Mouse (Mus musculus) E14TG2a.4 (cell line): Measurements from ENCODE around the gene Zbtb9.

Source experiments
- H3K27me3 ChIP-seq: 2 replicates; pipeline ENCODE4 v1.6.1; 2014; ENCODE audit warnings: low read length, control low read depth; ENCODE audit not compliant: insufficient read depth
- H3K36me3 ChIP-seq: 2 replicates; pipeline ENCODE4 v1.6.1; 2014; ENCODE audit warnings: low read length, control low read depth; ENCODE audit not compliant: insufficient read depth
- H3K4me1 ChIP-seq: replicated peaks from 2 replicates; pipeline ENCODE4 v1.6.1; 2014; ENCODE audit warnings: low read depth, low read length, control low read depth
- H3K4me3 ChIP-seq: replicated peaks from 2 replicates; pipeline ENCODE4 v1.5.1; 2014; ENCODE audit warnings: mild to moderate bottlenecking, low read length
- H3K9me3 ChIP-seq: 2 replicates; pipeline ENCODE4 v1.6.1; 2014; ENCODE audit warnings: low read length, control low read depth
- CTCF ChIP-seq: conservative IDR thresholded peaks from 2 replicates; pipeline ENCODE4 v1.5.1; 2014; ENCODE audit warnings: low read length
- NANOG ChIP-seq: IDR thresholded peaks from 2 replicates; pipeline ENCODE4 v1.6.1; 2014; ENCODE audit warnings: borderline replicate concordance, low read length, mixed read lengths
- POU5F1 ChIP-seq: IDR thresholded peaks from 2 replicates; pipeline ENCODE4 v1.6.1; 2014; ENCODE audit warnings: low read length, borderline replicate concordance

The Zbtb9 gene

GRCm38 (mm10) chr17:27041046-27041786 lies 68.2 kb downstream of the Zbtb9 start:
- no peaks in the 10 kb centered on the region for H3K9me3 ChIP-seq
- H3K36me3 ChIP-seq: no peaks in the 10 kb centered on the region
- peak overlapping the region; percentile 69 for H3K4me3 ChIP-seq
- peak; percentile 94 for TF ChIP-seq NANOG
- TF ChIP-seq CTCF: no peak
- TF ChIP-seq POU5F1: no peak
- no peaks in the 10 kb centered on the region for H3K27me3 ChIP-seq
- peaks cover 88% of the 10 kb centered on the region for H3K4me1 ChIP-seq

- H3K4me1 ChIP-seq: peaks cover 88% of the 10 kb centered on the region
- TF ChIP-seq NANOG (no peak), POU5F1 (no peak), CTCF (no peak)
- H3K4me3 ChIP-seq: peak overlapping the region; percentile 69; the same call in 1 of the 2 replicates
- no peaks in the 10 kb centered on the region for H3K27me3 ChIP-seq
- no peaks in the 10 kb centered on the region for H3K36me3 ChIP-seq
- no peaks in the 10 kb centered on the region for H3K9me3 ChIP-seq
Measured at GRCm38 (mm10) chr17:27041787-27042055, 68.8 kb downstream of the Zbtb9 start.

GRCm38 (mm10) chr17:27042840-27043239 lies 69.9 kb downstream of the Zbtb9 start:
- Histone ChIP-seq H3K9me3 (no peaks in the 10 kb centered on the region), H3K27me3 (no peaks in the 10 kb centered on the region), H3K4me3 (peak overlapping the region; percentile 64), H3K36me3 (no peaks in the 10 kb centered on the region), H3K4me1 (peaks cover 88% of the 10 kb centered on the region)
- TF ChIP-seq NANOG (no peak), CTCF (no peak), POU5F1 (no peak)

DNA sequence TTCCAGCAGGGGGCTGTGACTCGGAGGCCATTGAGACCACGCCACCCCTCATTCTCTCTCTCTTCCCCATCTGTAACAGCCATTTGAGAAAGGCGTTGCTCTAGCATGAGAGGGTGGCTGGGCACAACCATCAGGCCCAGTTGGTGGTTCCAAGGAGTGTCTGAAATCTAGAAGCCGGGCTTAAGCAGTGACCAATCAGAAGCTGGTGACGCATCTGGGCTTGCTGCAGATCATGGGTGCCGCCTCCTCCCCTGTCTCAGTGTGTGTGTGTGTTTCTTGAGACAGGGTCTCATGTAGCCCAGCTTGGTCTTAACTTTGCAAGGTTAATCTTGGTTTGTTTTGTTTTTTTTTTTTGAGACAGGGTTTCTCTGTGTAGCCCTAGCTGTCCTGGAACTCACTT lies 72.2 kb downstream of the Zbtb9 start:
- Histone ChIP-seq H3K4me1 (peaks cover 92% of the 10 kb centered on the region), H3K27me3 (no peaks in the 10 kb centered on the region)

GRCm38 (mm10) chr17:27047762-27048444 lies 74.9 kb downstream of the Zbtb9 start:
- TF ChIP-seq POU5F1 (no peak), CTCF (peak; percentile 98), NANOG (no peak)
- Histone ChIP-seq H3K4me1 (peaks cover 92% of the 10 kb centered on the region), H3K27me3 (no peaks in the 10 kb centered on the region), H3K36me3 (no peaks in the 10 kb centered on the region), H3K9me3 (no peaks in the 10 kb centered on the region), H3K4me3 (peak overlapping the region; percentile 68)

More for the DNA sequence above, 72.2 kb downstream of the Zbtb9 start:
- Histone ChIP-seq H3K4me3 (peak overlapping the region; percentile 41), H3K9me3 (no peaks in the 10 kb centered on the region), H3K36me3 (no peaks in the 10 kb centered on the region)
- TF ChIP-seq POU5F1 (no peak), CTCF (no peak), NANOG (no peak)

DNA sequence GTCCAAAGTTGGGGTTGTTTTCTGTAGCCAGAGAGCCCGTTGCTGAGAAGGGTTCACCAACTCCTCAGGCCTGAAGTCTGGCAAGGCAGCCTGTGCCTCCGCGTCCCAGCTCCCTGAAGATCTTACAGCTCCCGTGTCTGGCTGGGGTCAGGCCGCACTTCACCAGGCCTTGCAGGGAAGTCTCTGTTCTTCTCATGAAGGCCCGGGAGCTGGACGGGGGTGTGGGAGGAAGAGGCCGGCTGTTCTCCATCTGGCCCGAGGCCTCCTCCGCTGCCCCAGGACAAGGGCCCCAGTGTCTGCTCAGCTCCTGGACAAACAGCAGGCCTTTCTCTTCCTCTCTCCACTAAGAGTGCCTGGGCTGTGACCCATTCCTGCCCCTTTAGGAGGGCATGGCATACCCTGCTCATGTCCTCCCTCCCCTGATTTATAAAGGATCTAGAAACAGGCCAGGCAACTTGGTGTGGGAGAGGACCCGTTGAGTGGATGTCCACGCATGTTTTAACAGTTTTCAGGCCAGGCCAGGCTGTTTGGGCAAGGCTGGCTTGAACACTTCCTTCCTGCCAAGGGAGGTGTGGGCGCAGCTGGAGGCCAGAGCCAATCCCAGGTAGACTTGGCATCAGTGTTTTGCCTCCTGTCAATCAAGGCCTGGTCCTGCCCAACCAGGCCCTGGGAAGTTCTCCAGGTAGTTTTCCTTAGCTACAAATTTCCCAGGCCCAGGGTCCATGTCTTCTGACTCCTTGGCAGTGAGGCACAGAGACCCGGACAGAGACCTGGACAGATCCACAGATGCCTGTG lies 75.7 kb downstream of the Zbtb9 start:
- Histone ChIP-seq H3K36me3 (no peaks in the 10 kb centered on the region), H3K4me1 (peaks cover 92% of the 10 kb centered on the region), H3K9me3 (no peaks in the 10 kb centered on the region), H3K4me3 (peak overlapping the region; percentile 68), H3K27me3 (no peaks in the 10 kb centered on the region)
- TF ChIP-seq CTCF: no peak
- no peak for TF ChIP-seq POU5F1
- TF ChIP-seq NANOG: no peak

DNA sequence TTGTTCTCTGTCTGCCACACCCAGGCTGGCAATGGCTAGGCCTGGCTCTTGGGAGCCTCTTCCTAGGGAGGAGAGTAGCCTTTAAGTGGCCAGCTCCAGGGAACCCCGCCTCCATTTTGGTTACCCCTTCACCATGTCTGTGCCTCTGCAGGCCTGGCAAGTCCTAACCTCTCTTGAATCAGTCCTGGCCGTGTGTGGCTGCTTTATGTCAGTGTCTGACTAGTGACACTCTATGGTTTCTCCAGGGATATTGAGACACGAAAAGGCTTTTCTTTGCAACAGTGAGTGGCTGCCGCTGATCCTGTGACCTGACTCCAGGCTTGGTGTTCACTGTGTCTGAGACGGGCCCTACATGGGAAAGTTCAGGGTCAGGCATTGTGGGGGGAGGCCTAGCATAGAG lies 77.9 kb downstream of the Zbtb9 start:
- Histone ChIP-seq H3K4me3 (peak overlapping the region; percentile 70), H3K36me3 (no peaks in the 10 kb centered on the region), H3K4me1 (peaks cover 94% of the 10 kb centered on the region), H3K27me3 (no peaks in the 10 kb centered on the region), H3K9me3 (no peaks in the 10 kb centered on the region)
- no peak for TF ChIP-seq POU5F1
- TF ChIP-seq NANOG: no peak
- no peak for TF ChIP-seq CTCF

DNA sequence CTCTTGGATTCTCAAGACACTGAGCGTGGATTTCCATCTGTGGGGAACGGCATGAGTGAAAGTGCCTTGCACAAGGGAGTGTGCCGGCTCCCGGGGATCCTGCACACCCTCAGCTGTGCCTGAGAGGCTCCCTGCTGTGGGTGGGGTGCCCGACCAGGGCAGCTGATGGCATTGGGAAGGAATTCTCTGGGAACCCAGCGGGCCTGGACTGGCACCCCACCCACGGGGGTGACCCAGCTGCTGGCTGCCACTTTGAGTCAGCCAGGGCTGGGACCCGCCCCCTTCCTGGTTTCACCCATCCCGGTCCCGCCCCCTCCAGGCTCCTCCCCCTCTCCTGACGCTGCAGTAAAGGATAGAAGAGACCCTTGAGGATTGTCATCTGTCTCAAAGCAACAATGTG lies 78.5 kb downstream of the Zbtb9 start:
- TF ChIP-seq POU5F1: no peak
- Histone ChIP-seq H3K27me3 (no peaks in the 10 kb centered on the region), H3K9me3 (no peaks in the 10 kb centered on the region)

More for the DNA sequence above, 78.5 kb downstream of the Zbtb9 start:
- H3K4me1 ChIP-seq: peaks cover 90% of the 10 kb centered on the region
- no peaks in the 10 kb centered on the region for H3K36me3 ChIP-seq
- H3K4me3 ChIP-seq: peak overlapping the region; percentile 70
